Mouse (Mus musculus) neural tube, embryonic 15.5 days (tissue): Measurements from ENCODE around the gene Rptor. TPM values are rescaled to one million over a fixed set of nuclear protein-coding genes. Genes with fewer than 3 reads are reported as not detected.

ENCODE experiments used
- ATAC-seq: fragments of 200-750 bp; cut with Nextera tagmentation; 2 replicates; pipeline ENCODE4 v1.8.0; 2017; ENCODE audit warnings: mild to moderate bottlenecking, moderate TSS enrichment, moderate library complexity; ENCODE audit not compliant: low FRiP score
- H3K27ac ChIP-seq: fragments of 300-500 bp; sonication (generic); replicated peaks from 2 replicates; pipeline ENCODE4 v1.5.1; 2015; ENCODE audit warnings: mild to moderate bottlenecking, inconsistent platforms
- H3K27me3 ChIP-seq: fragments of 300-500 bp; sonication (generic); replicated peaks from 2 replicates; pipeline ENCODE4 v1.6.1; 2015; ENCODE audit warnings: inconsistent platforms
- H3K36me3 ChIP-seq: fragments of 300-500 bp; sonication (generic); 2 replicates; pipeline ENCODE4 v1.6.1; 2015; ENCODE audit warnings: inconsistent platforms
- H3K4me1 ChIP-seq: fragments of 300-500 bp; sonication (generic); 2 replicates; pipeline ENCODE4 v1.6.1; 2015; ENCODE audit warnings: inconsistent platforms
- H3K4me2 ChIP-seq: fragments of 300-500 bp; sonication (generic); 2 replicates; pipeline ENCODE4 v1.6.1; 2015; ENCODE audit warnings: inconsistent platforms, mild to moderate bottlenecking, moderate library complexity
- H3K4me3 ChIP-seq: fragments of 300-500 bp; sonication (generic); replicated peaks from 2 replicates; pipeline ENCODE4 v1.5.1; 2015; ENCODE audit warnings: mild to moderate bottlenecking, inconsistent platforms
- H3K9ac ChIP-seq: fragments of 300-500 bp; sonication (generic); replicated peaks from 2 replicates; pipeline ENCODE4 v1.6.1; 2015; ENCODE audit warnings: mild to moderate bottlenecking, inconsistent platforms
- H3K9me3 ChIP-seq: fragments of 300-500 bp; sonication (generic); replicated peaks from 2 replicates; pipeline ENCODE4 v1.6.1; 2016; ENCODE audit warnings: inconsistent platforms
- WGBS: fragments of 180-500 bp; shearing (Covaris S2); methylation state at CpG from one replicate; pipeline ENCODE4 v1.1.7; 2015; ENCODE audit warnings: mixed read lengths; 5-methylcytosine and 5-hydroxymethylcytosine counted together
- polyA plus RNA-seq: library from polyadenylated mRNA; unstranded; fragments of >200 nt; fragmentation: Nextera tagmentation; extraction: Ambion mirVana; gene quantifications from 2 replicates; pipeline ENCODE4 v1.2.1, GENCODE M21; 2015

Gene Rptor
- polyA plus RNA-seq, result 10.4 and 11.7 TPM in 2 replicates

DNA sequence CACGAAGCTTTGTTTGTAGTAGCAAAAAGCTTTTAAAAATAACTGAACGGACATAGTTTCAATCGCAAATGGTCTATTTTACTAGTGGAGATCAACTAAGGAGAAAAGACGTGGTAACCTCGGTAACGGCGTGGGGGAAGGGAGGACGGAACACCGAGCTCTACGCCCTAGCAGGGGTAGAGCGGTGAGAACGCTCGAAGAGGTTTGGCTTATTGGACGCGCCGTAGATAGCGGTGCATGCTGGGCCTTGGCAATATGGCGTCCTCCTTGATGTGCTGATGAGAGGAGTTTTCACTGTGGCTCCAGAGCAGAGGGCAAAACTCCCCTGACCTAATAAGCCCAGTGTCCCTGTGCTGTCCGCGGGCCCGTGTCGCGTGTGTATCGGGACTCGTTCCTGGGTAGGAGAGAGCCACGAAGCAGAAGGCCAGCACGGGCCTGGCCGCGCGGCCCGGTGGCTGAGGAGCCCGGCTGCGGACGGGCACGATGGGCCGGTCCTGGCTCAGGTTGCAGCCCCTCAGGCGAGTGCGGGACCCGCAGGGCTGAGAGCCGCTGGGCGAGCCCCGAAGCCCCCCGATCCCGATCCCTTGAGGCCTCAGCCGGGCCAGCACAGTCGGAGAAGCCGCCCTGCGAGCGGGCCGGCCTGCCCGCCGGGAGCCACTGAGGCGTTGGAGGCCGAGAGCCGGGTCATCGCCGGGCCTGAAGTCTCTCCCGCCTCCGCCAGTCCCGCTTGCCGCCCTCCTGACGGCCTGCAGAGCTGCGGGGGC, at the start of gene Rptor:
Gene Rptor, plus strand, starts transcription at position 143 of the 764 bp plus-strand sequence.
- Histone ChIP-seq H3K36me3 (no peaks in the 10 kb centered on the region), H3K4me2 (peak within 1 kb of the TSS; percentile 95), H3K27me3 (no peaks in the 10 kb centered on the region), H3K4me3 (peak within 1 kb of the TSS; percentile 99), H3K9me3 (no peaks in the 10 kb centered on the region), H3K27ac (peak within 1 kb of the TSS; percentile 88), H3K4me1 (peaks cover 21% of the 10 kb centered on the region), H3K9ac (peak within 1 kb of the TSS; percentile 94)
- peak; percentile 97 for ATAC-seq
- under 1% methylated on average over 57 of the region's 63 CpGs for whole genome bisulfite sequencing

DNA sequence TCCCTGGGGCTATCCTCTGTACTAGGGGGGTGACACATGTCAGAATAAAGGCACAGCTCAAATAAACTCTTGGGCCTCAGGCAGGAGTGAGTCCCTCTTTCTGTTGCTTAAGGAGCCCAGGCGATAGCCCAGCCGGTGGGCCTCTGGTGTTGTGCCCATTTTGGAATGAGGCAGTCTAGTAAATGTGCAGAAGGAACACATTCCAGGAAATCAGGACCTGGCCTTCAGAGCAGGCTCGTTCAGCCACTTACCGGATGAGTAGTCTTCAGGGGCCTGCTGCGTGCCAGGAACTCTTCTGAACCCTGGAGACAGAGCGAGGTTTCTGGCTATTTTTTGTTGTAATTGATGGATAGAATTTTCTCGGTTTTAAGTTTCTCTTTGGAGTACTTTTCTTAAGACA, 48.0 kb upstream of the Rptor start:
- no peak overlapping the region for H3K4me3 ChIP-seq
- no peak for ATAC-seq

DNA sequence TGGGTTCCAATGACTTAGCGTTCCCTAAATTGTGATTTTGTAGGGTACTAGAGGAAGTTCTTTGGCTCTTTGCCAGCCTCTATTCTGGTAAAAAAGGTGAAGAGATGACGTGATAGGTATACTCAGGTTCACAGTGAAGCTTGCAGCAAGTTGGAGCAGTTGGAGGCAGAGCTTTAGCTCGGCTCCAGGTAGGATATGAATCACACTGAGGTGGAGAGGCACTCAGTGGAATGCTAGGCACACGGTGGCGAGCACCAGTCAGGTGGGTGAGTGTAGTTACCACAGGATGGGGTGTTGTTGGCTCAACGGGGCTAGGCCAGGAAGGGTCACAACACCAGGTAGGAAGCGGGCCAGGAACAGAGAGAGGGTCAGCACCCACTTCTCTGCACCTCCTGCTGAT, 47.5 kb upstream of the Rptor start:
- no peaks in the 10 kb centered on the region for H3K36me3 ChIP-seq
- H3K27ac ChIP-seq, result no peak overlapping the region
- H3K4me2 ChIP-seq, result no peak overlapping the region
- peaks cover 7% of the 10 kb centered on the region; the same call in 1 of the 2 replicates for H3K27me3 ChIP-seq
- no peaks in the 10 kb centered on the region for H3K9me3 ChIP-seq
- peaks cover 49% of the 10 kb centered on the region for H3K4me1 ChIP-seq
- no peak overlapping the region for H3K4me3 ChIP-seq
- ATAC-seq, result no peak
- WGBS, result 87% methylated on average over 7 of the region's 7 CpGs
- H3K9ac ChIP-seq, result no peak overlapping the region

More for the DNA sequence above, 48.0 kb upstream of the Rptor start:
- Histone ChIP-seq H3K36me3 (no peaks in the 10 kb centered on the region), H3K4me1 (peaks cover 50% of the 10 kb centered on the region), H3K27ac (no peak overlapping the region), H3K4me2 (no peak overlapping the region), H3K9ac (no peak overlapping the region), H3K27me3 (peaks cover 7% of the 10 kb centered on the region; the same call in 1 of the 2 replicates), H3K9me3 (no peaks in the 10 kb centered on the region)
- WGBS, result 72% methylated on average over 7 of the region's 7 CpGs

DNA sequence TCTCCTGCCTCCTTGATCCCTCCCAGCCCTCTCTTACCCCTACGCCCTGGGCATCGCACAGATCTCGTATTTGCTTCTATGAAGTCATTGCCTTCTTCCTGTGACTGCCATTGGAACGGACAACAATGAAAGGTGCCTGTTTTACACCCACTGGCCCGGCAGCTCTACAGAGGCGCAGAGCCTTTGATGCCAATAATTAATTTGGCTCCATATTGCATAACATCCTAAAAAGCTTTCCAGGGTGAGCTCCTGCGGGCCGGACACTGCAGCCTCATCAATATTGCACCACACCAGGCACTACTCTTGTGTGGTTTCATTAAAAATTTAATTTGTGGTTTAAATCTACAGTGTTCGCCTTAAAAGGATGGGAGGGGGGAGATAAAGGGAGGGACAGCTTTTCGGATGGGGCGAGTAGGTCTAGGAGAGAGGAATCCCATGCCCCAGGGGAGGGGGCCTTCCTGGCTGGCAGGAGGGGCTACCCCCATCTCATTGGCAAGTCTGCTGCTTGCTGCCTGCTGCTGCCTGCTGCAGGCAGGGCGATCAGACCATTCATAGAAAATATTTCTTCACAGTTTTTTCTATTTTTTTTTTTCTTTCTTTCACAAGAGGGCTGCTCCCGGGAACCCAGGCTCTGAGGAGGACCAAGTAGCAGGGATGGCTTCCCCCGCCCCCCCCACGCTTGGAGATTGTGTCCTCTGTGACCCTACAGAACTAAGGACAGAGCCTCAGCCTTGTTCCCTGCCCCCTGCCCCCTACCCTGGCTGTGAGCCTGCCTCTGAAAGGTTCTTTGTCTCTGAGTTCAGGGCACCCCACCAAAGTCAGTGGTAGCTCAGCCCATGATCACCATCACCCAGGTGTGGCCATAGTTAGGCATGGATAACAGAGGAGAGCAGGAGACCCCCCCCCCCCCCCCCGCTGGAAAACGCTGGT, 44.5 kb upstream of the Rptor start:
- Histone ChIP-seq H3K27ac (peak overlapping the region; percentile 81), H3K4me1 (peaks cover 46% of the 10 kb centered on the region), H3K9ac (peak overlapping the region; percentile 28; the same call in 1 of the 2 replicates), H3K9me3 (no peaks in the 10 kb centered on the region), H3K4me2 (peak overlapping the region; percentile 11), H3K36me3 (no peaks in the 10 kb centered on the region), H3K27me3 (no peaks in the 10 kb centered on the region), H3K4me3 (no peak overlapping the region)
- WGBS, result 13% methylated on average over 17 of the region's 17 CpGs
- peak; percentile 54; the same call in 1 of the 2 replicates for ATAC-seq

DNA sequence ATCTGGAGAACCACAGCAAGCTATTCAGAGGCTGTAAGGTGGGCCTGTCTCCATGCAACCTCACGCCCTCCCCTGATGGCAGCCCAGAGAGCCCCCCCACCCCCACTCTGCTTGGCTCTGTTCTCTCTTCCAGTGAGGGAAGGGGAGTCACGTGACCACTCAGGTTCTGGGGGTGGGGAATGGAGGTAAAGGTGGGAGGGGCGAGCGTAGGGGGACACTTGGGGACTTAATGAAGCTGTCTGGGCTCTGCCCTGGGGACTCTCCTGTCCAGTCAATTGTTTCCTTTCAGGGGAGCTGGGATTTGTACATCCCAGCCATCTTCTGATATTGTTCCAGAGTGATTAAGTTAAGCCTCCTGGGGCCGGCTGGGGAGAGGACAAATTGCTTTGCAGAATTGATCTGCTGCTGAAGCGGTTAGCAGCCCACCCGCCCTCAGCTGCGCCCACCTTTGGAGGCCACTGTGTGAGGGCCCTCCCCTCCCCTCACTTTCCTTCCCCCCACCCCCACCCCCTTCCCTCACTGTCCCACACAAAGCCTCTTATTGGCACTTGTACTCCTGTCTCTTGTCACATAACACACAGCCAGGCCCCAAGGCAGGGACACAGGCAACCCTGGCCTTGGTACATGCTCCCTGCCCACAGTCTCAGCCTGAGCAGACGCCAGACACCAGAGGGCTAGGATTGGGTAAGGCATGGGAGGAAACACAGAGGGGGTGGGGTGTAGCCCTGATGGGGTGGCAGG, 43.7 kb upstream of the Rptor start:
- H3K9me3 ChIP-seq, result no peaks in the 10 kb centered on the region
- peak overlapping the region; percentile 5 for H3K4me2 ChIP-seq
- ATAC-seq, result peak; percentile 53; the same call in 1 of the 2 replicates
- no peak overlapping the region for H3K4me3 ChIP-seq
- peaks cover 52% of the 10 kb centered on the region for H3K4me1 ChIP-seq
- H3K9ac ChIP-seq, result 0 out of 2 replicates have a peak overlapping the region, but pooled peaks have one; percentile 28
- WGBS, result 7% methylated on average over 9 of the region's 9 CpGs
- no peaks in the 10 kb centered on the region; the same call in 1 of the 2 replicates for H3K27me3 ChIP-seq
- peak overlapping the region; percentile 81 for H3K27ac ChIP-seq
- no peaks in the 10 kb centered on the region for H3K36me3 ChIP-seq

DNA sequence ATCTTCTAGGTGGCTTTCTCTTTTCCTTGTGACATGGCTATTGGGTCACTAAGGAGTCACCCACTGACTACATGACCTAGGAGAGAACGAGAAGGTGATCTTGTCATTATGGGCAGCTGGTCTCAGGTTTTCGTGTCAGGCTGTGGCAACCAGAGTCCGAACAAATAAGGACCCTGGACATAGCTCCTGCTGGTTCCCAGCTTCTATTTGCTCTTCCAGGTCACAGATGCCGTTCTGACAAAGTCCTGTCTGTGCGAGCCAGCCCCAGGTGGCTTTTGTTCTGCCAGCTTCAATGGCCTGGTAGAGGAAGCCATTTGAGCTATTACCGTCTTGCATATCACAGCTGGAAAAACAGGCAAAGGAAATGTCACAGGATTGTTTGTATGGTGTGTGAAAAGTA, 40.4 kb upstream of the Rptor start:
- Histone ChIP-seq H3K4me2 (no peak overlapping the region), H3K27me3 (no peaks in the 10 kb centered on the region; the same call in 1 of the 2 replicates), H3K27ac (no peak overlapping the region), H3K9ac (no peak overlapping the region), H3K36me3 (no peaks in the 10 kb centered on the region), H3K4me1 (peaks cover 55% of the 10 kb centered on the region), H3K9me3 (no peaks in the 10 kb centered on the region), H3K4me3 (no peak overlapping the region)
- 15% methylated on average over 6 of the region's 6 CpGs for WGBS
- no peak for ATAC-seq

DNA sequence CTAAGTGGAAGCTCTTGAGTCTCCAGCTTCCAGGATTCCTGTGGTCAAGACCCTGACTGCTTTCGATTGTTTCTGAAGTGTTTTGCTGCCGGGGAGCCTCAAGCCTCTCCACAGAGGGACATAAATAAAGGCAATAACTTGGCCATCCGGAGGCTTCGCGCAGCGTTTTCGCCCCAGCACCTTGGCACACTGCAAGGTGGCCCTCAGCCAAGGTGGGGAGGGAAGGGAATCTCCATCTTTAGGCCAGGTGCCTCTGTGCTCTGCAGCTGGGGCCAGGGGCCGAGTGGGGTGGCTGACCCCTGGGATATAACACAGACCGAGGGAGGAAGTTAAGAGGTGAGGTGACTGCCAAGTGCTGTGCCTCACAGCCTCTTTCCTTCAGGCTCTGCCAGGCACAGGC, 39.5 kb upstream of the Rptor start:
- H3K36me3 ChIP-seq, result no peaks in the 10 kb centered on the region
- WGBS, result 32% methylated on average over 9 of the region's 9 CpGs
- ATAC-seq, result no peak
- H3K9ac ChIP-seq, result 0 out of 2 replicates have a peak overlapping the region, but pooled peaks have one; percentile 17
- no peak overlapping the region for H3K4me2 ChIP-seq
- H3K9me3 ChIP-seq, result no peaks in the 10 kb centered on the region
- H3K27me3 ChIP-seq, result no peaks in the 10 kb centered on the region; the same call in 1 of the 2 replicates
- no peak overlapping the region for H3K4me3 ChIP-seq
- H3K4me1 ChIP-seq, result peaks cover 46% of the 10 kb centered on the region
- no peak overlapping the region; the same call in 1 of the 2 replicates for H3K27ac ChIP-seq

DNA sequence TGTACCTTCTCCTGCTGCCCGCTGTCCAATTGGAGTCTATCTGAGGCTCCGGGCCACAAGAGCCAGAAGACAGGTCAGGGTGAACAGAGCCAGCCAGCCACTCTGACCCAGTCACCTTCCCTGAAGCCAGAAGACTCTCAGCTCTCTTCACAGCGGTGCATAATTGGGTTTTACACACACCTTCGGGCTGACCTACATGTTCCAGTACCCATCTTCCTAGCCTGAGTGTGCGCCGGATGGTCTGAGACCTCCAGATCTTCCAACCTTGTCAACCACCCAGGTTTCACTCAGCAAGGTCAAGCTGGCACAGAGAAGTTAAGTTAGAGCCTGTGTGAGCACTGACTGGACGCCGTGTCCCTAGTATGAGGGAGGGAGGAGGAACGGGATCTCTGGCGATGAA, 38.3 kb upstream of the Rptor start:
- ATAC-seq, result no peak
- Histone ChIP-seq H3K4me3 (no peak overlapping the region), H3K27me3 (no peaks in the 10 kb centered on the region; the same call in 1 of the 2 replicates), H3K4me1 (peaks cover 34% of the 10 kb centered on the region), H3K9ac (no peak overlapping the region), H3K36me3 (no peaks in the 10 kb centered on the region), H3K9me3 (no peaks in the 10 kb centered on the region), H3K4me2 (no peak overlapping the region), H3K27ac (no peak overlapping the region)
- 91% methylated on average over 10 of the region's 10 CpGs for WGBS

DNA sequence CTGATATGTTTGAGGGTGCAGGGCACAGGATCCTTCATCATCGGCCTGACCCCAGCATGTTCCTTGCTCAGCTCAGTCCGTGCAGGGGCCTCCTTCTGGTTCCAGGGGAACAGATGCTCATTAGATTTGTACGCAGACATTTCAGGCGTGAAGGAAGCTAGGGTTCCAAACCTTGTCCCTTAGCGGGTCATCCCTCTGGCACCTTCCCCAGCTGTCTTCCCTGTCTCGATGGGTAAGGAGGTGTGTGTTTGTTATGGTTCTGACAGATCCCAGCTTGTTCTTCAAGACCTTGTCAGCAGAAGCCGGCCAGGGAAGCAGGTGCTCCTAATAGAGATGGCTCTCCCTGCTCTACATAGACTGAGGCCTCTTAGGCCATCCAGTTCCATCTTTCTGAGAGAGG, 37.7 kb upstream of the Rptor start:
- H3K4me3 ChIP-seq, result no peak overlapping the region
- H3K27ac ChIP-seq, result no peak overlapping the region
- no peak overlapping the region for H3K9ac ChIP-seq
- H3K27me3 ChIP-seq, result peaks cover 3% of the 10 kb centered on the region; the same call in 1 of the 2 replicates
- no peaks in the 10 kb centered on the region for H3K9me3 ChIP-seq
- no peaks in the 10 kb centered on the region for H3K36me3 ChIP-seq
- 62% methylated on average over 7 of the region's 7 CpGs for WGBS
- H3K4me2 ChIP-seq, result no peak overlapping the region
- H3K4me1 ChIP-seq, result peaks cover 28% of the 10 kb centered on the region
- no peak for ATAC-seq

DNA sequence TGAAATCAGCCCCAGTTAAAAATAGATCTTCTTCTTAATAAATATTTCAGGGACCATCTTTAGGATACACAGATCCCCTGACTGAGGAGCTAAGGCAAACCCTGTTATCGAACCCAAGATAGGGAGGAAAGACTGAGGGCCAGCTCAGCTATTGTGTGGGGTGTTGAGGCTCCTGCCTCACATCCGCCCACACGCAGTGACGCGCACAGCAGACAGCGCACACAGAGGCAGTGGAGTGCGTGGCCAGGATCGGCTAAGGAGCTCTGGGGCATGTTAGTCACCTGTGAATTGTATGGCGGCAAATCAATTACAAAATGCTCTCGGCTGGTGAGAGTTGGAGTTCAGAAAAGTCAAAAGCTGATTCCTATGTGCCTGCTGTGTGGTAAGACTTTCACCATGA, 37.0 kb upstream of the Rptor start:
- H3K4me1 ChIP-seq, result peaks cover 28% of the 10 kb centered on the region
- no peaks in the 10 kb centered on the region for H3K36me3 ChIP-seq
- WGBS, result 34% methylated on average over 10 of the region's 10 CpGs
- H3K9ac ChIP-seq, result no peak overlapping the region
- peaks cover 4% of the 10 kb centered on the region; the same call in 1 of the 2 replicates for H3K27me3 ChIP-seq
- H3K27ac ChIP-seq, result no peak overlapping the region
- no peak for ATAC-seq
- no peaks in the 10 kb centered on the region for H3K9me3 ChIP-seq
- no peak overlapping the region for H3K4me2 ChIP-seq
- H3K4me3 ChIP-seq, result no peak overlapping the region

DNA sequence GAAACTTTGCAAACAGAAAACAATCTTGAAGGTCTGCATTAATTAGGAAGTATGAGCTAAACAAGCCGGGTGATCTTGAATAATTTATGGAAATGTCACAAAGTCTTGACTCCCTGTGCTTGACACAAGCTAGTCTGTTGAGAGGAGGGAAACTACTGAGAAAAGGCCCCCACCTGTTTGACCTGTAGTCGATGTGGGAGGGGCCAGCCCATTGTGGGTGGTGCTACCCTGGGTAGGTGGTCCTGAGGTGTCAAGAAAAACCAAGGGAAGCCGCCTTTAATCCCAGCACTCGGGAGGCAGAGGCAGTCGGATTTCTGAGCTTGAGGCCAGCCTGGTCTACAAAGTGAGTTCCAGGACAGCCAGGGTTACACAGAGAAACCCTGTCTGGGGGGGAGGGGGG, 36.5 kb upstream of the Rptor start:
- no peak overlapping the region for H3K27ac ChIP-seq
- H3K4me2 ChIP-seq, result no peak overlapping the region
- no peak overlapping the region for H3K9ac ChIP-seq
- H3K27me3 ChIP-seq, result peaks cover 4% of the 10 kb centered on the region; the same call in 1 of the 2 replicates
- no peak for ATAC-seq
- no peak overlapping the region for H3K4me3 ChIP-seq
- no peaks in the 10 kb centered on the region for H3K9me3 ChIP-seq
- no peaks in the 10 kb centered on the region for H3K36me3 ChIP-seq
- peaks cover 28% of the 10 kb centered on the region for H3K4me1 ChIP-seq
- 58% methylated on average over 5 of the region's 5 CpGs for WGBS
